In the genomic region with DNA sequence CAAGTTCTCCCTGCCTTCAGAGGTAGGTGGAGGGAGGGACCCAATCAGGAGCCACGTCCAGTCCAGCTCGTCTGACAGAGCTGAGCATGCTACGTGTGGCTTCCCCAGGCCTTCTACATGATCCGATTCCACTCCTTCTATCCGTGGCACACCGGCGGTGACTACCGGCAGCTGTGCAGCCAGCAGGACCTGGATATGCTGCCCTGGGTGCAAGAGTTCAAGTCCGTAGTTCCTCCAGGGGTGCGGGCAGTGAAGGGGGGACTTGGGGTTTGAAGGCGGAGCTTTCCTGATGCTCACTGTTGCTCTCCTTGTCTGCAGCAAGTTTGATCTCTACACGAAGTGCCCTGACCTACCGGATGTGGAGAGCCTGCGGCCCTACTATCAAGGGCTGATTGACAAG, we compare ENCODE assay signal across 35 mouse cellular contexts. TPM values are rescaled to one million over a fixed set of nuclear protein-coding genes. Genes with fewer than 3 reads are reported as not detected.
A peak's percentile ranks its signal among the peaks of the same experiment; 100 is the strongest.
DNase-seq lines count a peak whose midpoint lies in the region; ATAC-seq and TF ChIP-seq lines count a peak whose summit lies in the region.
"Had no signal": no experiment of that assay in that cellular context is flagged by ENCODE, and none has a peak within 500 bp of the region (broad histone marks: within the 10 kb centered on the region; RNA-seq: fewer than 3 reads in every experiment).

No protein-coding gene starts in this region.

- no peak overlapping the region for H3K9ac ChIP-seq in kidney, embryonic 14.5 days (ENCODE audit: low read depth, low read length)
- H3K9ac ChIP-seq in liver, postnatal 0 days (replicated peaks), result no peak overlapping the region
- peak overlapping the region; percentile 45; the same call in 1 of the 2 replicates for H3K9ac ChIP-seq in ES-E14 (ENCODE audit: insufficient read depth, low read depth, low read length, poor library complexity, severe bottlenecking)
- H3K9ac ChIP-seq: embryonic facial prominence, embryonic 12.5 days; embryonic facial prominence, embryonic 15.5 days; forebrain, postnatal 0 days; heart, embryonic 13.5 days; hindbrain, embryonic 12.5 days; hindbrain, embryonic 15.5 days had no signal

- H3K36me3 ChIP-seq in kidney, embryonic 14.5 days (ENCODE audit: control insufficient read depth, insufficient read depth, low read length), result no peaks in the 10 kb centered on the region
- H3K36me3 ChIP-seq in liver, postnatal 0 days (replicated peaks; ENCODE audit: insufficient read depth, low read length), result no peaks in the 10 kb centered on the region
- H3K36me3 ChIP-seq in ES-E14 (ENCODE audit: control insufficient read depth, insufficient read depth, low read length, poor library complexity, severe bottlenecking), result no peaks in the 10 kb centered on the region
- H3K36me3 ChIP-seq: embryonic facial prominence, embryonic 12.5 days; embryonic facial prominence, embryonic 15.5 days; heart, embryonic 10.5 days; heart, embryonic 13.5 days; hindbrain, embryonic 12.5 days; hindbrain, embryonic 15.5 days had no signal

- no peak overlapping the region for H3K4me3 ChIP-seq in kidney, embryonic 14.5 days (ENCODE audit: low read length)
- H3K4me3 ChIP-seq in liver, postnatal 0 days (ENCODE audit: low read depth, low read length), result no peak overlapping the region
- peak overlapping the region; percentile 63 to 68 for H3K4me3 ChIP-seq in ES-E14 (ENCODE audit: insufficient read depth in 1 of 2, low read depth in 1 of 2, low read length in 2 of 2, poor library complexity in 1 of 2, severe bottlenecking in 1 of 2)
- H3K4me3 ChIP-seq: embryonic facial prominence, embryonic 12.5 days; embryonic facial prominence, embryonic 15.5 days; gastrocnemius, adult 2 months; heart, adult 2 months; heart, embryonic 10.5 days; heart, embryonic 13.5 days; hindbrain, embryonic 12.5 days; hindbrain, embryonic 15.5 days had no signal

- no peaks in the 10 kb centered on the region for H3K9me3 ChIP-seq in kidney, embryonic 14.5 days (ENCODE audit: control insufficient read depth, low read length)
- H3K9me3 ChIP-seq in liver, postnatal 0 days (ENCODE audit: low read length), result no peaks in the 10 kb centered on the region
- 0 out of 2 replicates have a peak, but pooled peaks cover 1% of the 10 kb centered on the region for H3K9me3 ChIP-seq in ES-E14 (ENCODE audit: control insufficient read depth, insufficient read depth, low read depth, low read length)
- H3K9me3 ChIP-seq: embryonic facial prominence, embryonic 12.5 days; embryonic facial prominence, embryonic 15.5 days; heart, embryonic 10.5 days; heart, embryonic 13.5 days; hindbrain, embryonic 12.5 days; hindbrain, embryonic 15.5 days had no signal

- in situ Hi-C loops in ES-E14 (cut with MboI; ENCODE audit: low sequenced_read_pairs in 2 of 2, unreplicated experiment in 2 of 2), result no loop called here

- no peak overlapping the region for H3K4me2 ChIP-seq in kidney, embryonic 14.5 days (replicated peaks; ENCODE audit: low read depth, low read length)
- H3K4me2 ChIP-seq in liver, postnatal 0 days (ENCODE audit: low read depth, low read length), result no peak overlapping the region
- H3K4me2 ChIP-seq: embryonic facial prominence, embryonic 12.5 days; embryonic facial prominence, embryonic 15.5 days; heart, embryonic 13.5 days; hindbrain, embryonic 12.5 days; hindbrain, embryonic 15.5 days had no signal

- no peaks in the 10 kb centered on the region for H3K27me3 ChIP-seq in kidney, embryonic 14.5 days (ENCODE audit: control insufficient read depth, insufficient read depth, low read length)
- no peaks in the 10 kb centered on the region for H3K27me3 ChIP-seq in liver, postnatal 0 days (ENCODE audit: insufficient read depth, low read length)
- H3K27me3 ChIP-seq: embryonic facial prominence, embryonic 12.5 days; embryonic facial prominence, embryonic 15.5 days; heart, embryonic 13.5 days; hindbrain, embryonic 12.5 days; hindbrain, embryonic 15.5 days had no signal

- H3K27ac ChIP-seq in kidney, embryonic 14.5 days (ENCODE audit: low read depth, low read length), result no peak overlapping the region
- no peak overlapping the region for H3K27ac ChIP-seq in liver, postnatal 0 days (ENCODE audit: low read depth)
- no peak overlapping the region for H3K27ac ChIP-seq in ES-E14 (ENCODE audit: insufficient read depth, low read depth, low read length, poor library complexity, severe bottlenecking)
- H3K27ac ChIP-seq: embryonic facial prominence, embryonic 12.5 days; embryonic facial prominence, embryonic 15.5 days; gastrocnemius, adult 2 months; heart, adult 2 months; heart, embryonic 10.5 days; heart, embryonic 13.5 days; hindbrain, embryonic 12.5 days; hindbrain, embryonic 15.5 days had no signal

- TF ChIP-seq EP300 in liver, postnatal 0 days (IDR thresholded peaks at IDR 0.05; ENCODE audit: low read depth), result no peak

- TF ChIP-seq CTCF in liver, postnatal 0 days (IDR thresholded peaks at IDR 0.05; ENCODE audit: low read depth), result no peak

- peak; percentile 28 for DNase-seq in kidney, adult 18-20 months
- peak; percentile 11 for DNase-seq in liver, postnatal 0 days
- DNase-seq in liver (no peak), ES-E14 (ENCODE audit: low read depth, low spot score) (no peak)
- no peak for DNase-seq in gastrocnemius, postnatal 36 days
- no peak for DNase-seq in adrenal gland, postnatal 14 days
- DNase-seq: adrenal gland, postnatal 10 days; cerebellum, adult 11 months; cerebellum, adult 2 months; cerebellum, adult 9-11 months; cerebellum, postnatal 25 days; forebrain, postnatal 0 days; gastrocnemius, adult 2 months; gastrocnemius, postnatal 14 days; heart, adult 2 months; heart, postnatal 14 days had no signal

- no peaks in the 10 kb centered on the region for H3K4me1 ChIP-seq in kidney, embryonic 14.5 days (ENCODE audit: control insufficient read depth, insufficient read depth, low read length)
- H3K4me1 ChIP-seq in liver, postnatal 0 days (ENCODE audit: insufficient read depth), result no peaks in the 10 kb centered on the region; the same call in 1 of the 2 replicates
- H3K4me1 ChIP-seq in ES-E14 (ENCODE audit: control insufficient read depth in 2 of 2, insufficient read depth in 2 of 2, low read length in 2 of 2, poor library complexity in 1 of 2), result 0 out of 4 replicates have a peak, but pooled peaks cover 0 to 4% of the 10 kb centered on the region in 2 experiments
- H3K4me1 ChIP-seq: embryonic facial prominence, embryonic 12.5 days; embryonic facial prominence, embryonic 15.5 days; heart, embryonic 10.5 days; heart, embryonic 13.5 days; hindbrain, embryonic 12.5 days; hindbrain, embryonic 15.5 days had no signal

- intact Hi-C loops in gastrocnemius, postnatal 36 days (cut with DNase I), result no loop called here

- 89% methylated on average over 14 of the region's 14 CpGs for WGBS in kidney, embryonic 14.5 days
- 83% methylated on average over 14 of the region's 14 CpGs for WGBS in liver, postnatal 0 days (ENCODE audit: insufficient replicate concordance)

- no peak for ATAC-seq in kidney, embryonic 14.5 days (ENCODE audit: low FRiP score, low TSS enrichment)
- ATAC-seq in liver, postnatal 0 days, result no peak
- ATAC-seq: CD4-positive, CD25-positive, alpha-beta regulatory T cell, adult 4 months; forebrain, embryonic 14.5 days; forebrain, postnatal 0 days had no signal

TF ChIP-seq in ES-E14, 5 proteins besides CTCF, POLR2A, EP300 and RAD21:
- TF ChIP-seq ZC3H11A (IDR thresholded peaks at IDR 0.05; ENCODE audit: borderline replicate concordance, low read depth, low read length) (no peak), HCFC1 (IDR thresholded peaks at IDR 0.05; ENCODE audit: borderline replicate concordance, insufficient read depth, low read length) (no peak), CHD2 (IDR thresholded peaks at IDR 0.05; ENCODE audit: low read depth, low read length) (no peak), ZNF384 (IDR thresholded peaks at IDR 0.05; ENCODE audit: low read depth, low read length) (no peak), MAFK (IDR thresholded peaks at IDR 0.05; ENCODE audit: insufficient read depth, low read depth, low read length) (no peak)
TF ChIP-seq in ES-E14: peak in this region for 0.

RNA-seq across cellular contexts. Expression of a gene that starts 2.2 kb away (rescaled TPM):
- polyA plus RNA-seq in kidney, embryonic 14.5 days (2014; fragmentation: Nextera tagmentation; extraction: Ambion mirVana), result 0.76 TPM in 1 of 2 replicates, not detected in the other
- polyA plus RNA-seq in liver, postnatal 0 days (2015; fragmentation: Nextera tagmentation; extraction: Ambion mirVana), result 22.9 and 27.0 TPM in 2 replicates
- total RNA-seq in ES-E14 (2012; rRNA removed), result 0.54 TPM in 1 of 2 replicates, not detected in the other
- not detected for total RNA-seq in gastrocnemius, postnatal 36 days (2021)
- total RNA-seq in adrenal gland, postnatal 14 days (2021), result not detected in 2 replicates
- total RNA-seq: common myeloid progenitor, adult 5-6 weeks; forebrain, postnatal 0 days; gastrocnemius, adult 2 months; gastrocnemius, postnatal 14 days; heart, adult 2 months; heart, postnatal 14 days; hematopoietic stem cell, adult 5-6 weeks; MEL had no signal
- polyA plus RNA-seq: C2C12; CD4-positive, CD25-positive, alpha-beta regulatory T cell, adult 4 months; cerebellum, adult 2 months; embryonic facial prominence, embryonic 12.5 days; embryonic facial prominence, embryonic 15.5 days; forebrain, embryonic 11.5 days; forebrain, embryonic 14.5 days; forebrain, postnatal 0 days; frontal cortex, adult 2 months; gonadal fat pad, adult 2 months; heart, adult 2 months; heart, embryonic 10.5 days; heart, embryonic 13.5 days; heart, embryonic 16.5 days; hindbrain, embryonic 12.5 days; hindbrain, embryonic 15.5 days; intestine, embryonic 14.5 days had no signal

RNA-seq across cellular contexts. Expression of a gene that starts 13.9 kb away (rescaled TPM):
- 0.43 and 0.44 TPM in 2 replicates for polyA plus RNA-seq in kidney, embryonic 14.5 days (2014; fragmentation: Nextera tagmentation; extraction: Ambion mirVana)
- 1.4 and 3.7 TPM in 2 replicates for polyA plus RNA-seq in liver, postnatal 0 days (2015; fragmentation: Nextera tagmentation; extraction: Ambion mirVana)
- total RNA-seq in ES-E14 (2012; rRNA removed), result 4.6 and 7.8 TPM in 2 replicates
- total RNA-seq in gastrocnemius, postnatal 36 days (2021), result not detected
- total RNA-seq in adrenal gland, postnatal 14 days (2021), result not detected in 2 replicates
- total RNA-seq: adrenal gland, adult 18-20 months; adrenal gland, postnatal 10 days; common myeloid progenitor, adult 5-6 weeks; forebrain, postnatal 0 days; gastrocnemius, adult 2 months; gastrocnemius, postnatal 14 days; heart, adult 2 months; heart, postnatal 14 days; hematopoietic stem cell, adult 5-6 weeks had no signal
- polyA plus RNA-seq: CD4-positive, CD25-positive, alpha-beta regulatory T cell, adult 4 months; cerebellum, adult 2 months; embryonic facial prominence, embryonic 12.5 days; forebrain, embryonic 14.5 days; forebrain, postnatal 0 days; frontal cortex, adult 2 months; heart, adult 2 months; hindbrain, embryonic 12.5 days; hindbrain, embryonic 15.5 days had no signal

RNA-seq across cellular contexts. Expression of a gene that starts 19.0 kb away (rescaled TPM):
- polyA plus RNA-seq in kidney, embryonic 14.5 days (2014; fragmentation: Nextera tagmentation; extraction: Ambion mirVana), result 28.0 and 48.1 TPM in 2 replicates
- polyA plus RNA-seq in liver, postnatal 0 days (2015; fragmentation: Nextera tagmentation; extraction: Ambion mirVana), result 22.1 and 24.0 TPM in 2 replicates
- 44.8 and 45.3 TPM in 2 replicates for total RNA-seq in ES-E14 (2012; rRNA removed)
- 10 to 100 TPM; 12.0 to 12.6 TPM for total RNA-seq in gastrocnemius, postnatal 36 days (2021)
- total RNA-seq in adrenal gland, postnatal 14 days (2021), result 43.2 and 44.6 TPM in 2 replicates

RNA-seq across cellular contexts. Expression of a gene that starts 19.1 kb away (rescaled TPM):
- 130 and 151 TPM in 2 replicates for polyA plus RNA-seq in kidney, embryonic 14.5 days (2014; fragmentation: Nextera tagmentation; extraction: Ambion mirVana)
- polyA plus RNA-seq in liver, postnatal 0 days (2015; fragmentation: Nextera tagmentation; extraction: Ambion mirVana), result 59.4 and 59.8 TPM in 2 replicates
- total RNA-seq in ES-E14 (2012; rRNA removed), result 205 and 274 TPM in 2 replicates
- total RNA-seq in gastrocnemius, postnatal 36 days (2021), result 10 to 100 TPM; 36.7 to 43.0 TPM
- 83.3 and 85.8 TPM in 2 replicates for total RNA-seq in adrenal gland, postnatal 14 days (2021)

RNA-seq across cellular contexts. Expression of a gene that starts 21.3 kb away (rescaled TPM):
- 55.6 and 62.0 TPM in 2 replicates for polyA plus RNA-seq in kidney, embryonic 14.5 days (2014; fragmentation: Nextera tagmentation; extraction: Ambion mirVana)
- polyA plus RNA-seq in liver, postnatal 0 days (2015; fragmentation: Nextera tagmentation; extraction: Ambion mirVana), result 16.5 and 17.0 TPM in 2 replicates
- total RNA-seq in ES-E14 (2012; rRNA removed), result 134 and 169 TPM in 2 replicates
- 10 to 100 TPM; 62.0 to 62.1 TPM for total RNA-seq in gastrocnemius, postnatal 36 days (2021)
- 74.0 and 99.4 TPM in 2 replicates for total RNA-seq in adrenal gland, postnatal 14 days (2021)

Comparison
In these comparisons a context has a peak if more than half of its experiments do, and no peak if none do; other contexts are left out.
1. DNase-seq: peak in kidney, adult 18-20 months (single experiment) and liver, postnatal 0 days (single experiment); none in liver (single experiment), ES-E14 (single experiment), gastrocnemius, postnatal 36 days (0 of 2) and adrenal gland, postnatal 14 days (single experiment).
2. H3K4me3 ChIP-seq: peak in ES-E14 (2 of 2); none in kidney, embryonic 14.5 days (single experiment) and liver, postnatal 0 days (single experiment).